Mouse (Mus musculus) gastrocnemius, postnatal 4 days (tissue): ENCODE data around the gene Tex14. TPM values are rescaled to one million over a fixed set of nuclear protein-coding genes. Genes with fewer than 3 reads are reported as not detected.
A peak's percentile ranks its signal among the peaks of the same experiment; 100 is the strongest.
"Not testable (repeated sequence)": the region's sequence is repeated elsewhere in the genome, so short reads cannot be mapped to it uniquely, and the experiment has no call there.

Experiments used
- DNase-seq, 2 experiments: peaks; one replicate each; pipeline ENCODE4 v3.0.0; 2021 to 2022; ENCODE audit warnings: low spot score in 2 of 2, mixed read lengths in 2 of 2
- total RNA-seq, 2 experiments: library from RNA; stranded (reverse); gene quantifications; 2 replicates each; pipeline ENCODE4 v1.2.3; 2021

The Tex14 gene
- total RNA-seq, 2 experiments from 2014 or later, result 1.0 to 1.3 TPM

DNA sequence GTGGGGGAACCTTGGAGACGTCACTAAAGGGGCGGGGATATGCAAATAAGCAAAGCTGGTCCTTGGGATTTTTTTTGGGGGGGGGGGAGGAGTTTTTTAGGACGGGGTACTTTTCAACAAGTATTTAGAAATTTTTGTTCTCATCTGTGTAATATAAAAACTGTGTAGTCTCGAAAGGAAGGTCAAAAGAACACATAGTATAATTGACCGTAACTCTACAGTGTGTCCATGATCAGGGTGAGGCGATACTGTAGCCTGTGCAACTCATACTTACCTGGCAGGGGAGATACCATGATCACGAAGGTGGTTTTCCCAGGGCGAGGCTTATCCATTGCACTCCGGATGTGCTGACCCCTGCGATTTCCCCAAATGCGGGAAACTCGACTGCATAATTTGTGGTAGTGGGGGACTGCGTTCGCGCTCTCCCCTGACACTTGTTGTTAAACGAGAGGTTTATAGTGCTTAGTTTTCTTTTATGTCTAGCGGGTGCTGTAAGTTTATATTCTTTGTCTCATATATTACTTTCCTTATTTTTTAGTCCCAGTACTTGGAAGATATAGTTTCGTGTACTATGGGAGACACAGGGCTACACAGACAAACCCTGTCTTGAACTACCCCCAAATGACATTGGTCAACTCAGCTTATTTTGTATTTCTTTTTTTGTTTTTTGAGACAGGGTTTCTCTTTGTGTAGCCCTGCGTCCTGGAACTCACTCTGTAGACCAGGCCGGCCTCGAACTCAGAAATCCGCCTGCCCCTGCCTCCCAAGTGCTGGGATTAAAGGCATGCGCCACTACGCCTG lies 21.8 kb downstream of the Tex14 start:
- DNase-seq, result peak; percentile 50 to 82

DNA sequence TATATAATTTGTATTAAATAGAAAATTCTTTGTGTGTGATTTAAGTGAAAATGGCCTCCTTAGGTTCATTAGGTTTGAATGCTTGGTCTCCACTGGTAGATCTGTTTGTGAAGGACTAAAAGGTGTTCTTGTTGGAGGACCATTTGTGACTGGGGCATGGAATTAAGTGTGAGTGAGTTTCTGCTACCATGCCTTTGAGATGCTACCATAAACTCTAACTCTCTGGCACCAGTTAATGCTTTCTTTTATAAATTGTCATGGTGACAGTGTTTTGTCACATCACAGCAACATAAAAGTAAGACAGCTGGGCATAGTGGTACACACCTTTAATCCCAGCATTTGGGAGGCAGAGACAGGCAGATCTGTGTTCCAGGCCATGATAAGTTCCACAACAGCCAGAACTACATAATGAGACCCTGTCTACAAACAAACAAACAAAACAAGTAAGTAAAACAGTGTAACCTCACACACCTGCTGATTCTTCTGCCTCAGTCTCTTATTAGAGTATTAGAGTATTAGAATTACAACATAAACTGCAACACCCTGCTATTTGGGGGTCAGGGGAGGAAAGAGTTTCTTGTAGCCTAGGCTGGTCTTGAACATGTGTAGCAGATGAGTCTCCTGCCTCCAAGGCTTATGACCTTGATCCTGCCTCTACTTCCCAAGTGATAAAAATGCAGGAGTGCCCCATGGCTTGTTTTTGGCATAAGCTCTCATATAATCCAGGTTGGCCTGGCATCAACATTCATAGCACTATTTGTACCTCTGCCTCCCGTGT lies 22.6 kb downstream of the Tex14 start:
- no peak for DNase-seq

- no peak for DNase-seq
Observed at GRCm38 (mm10) chr11:87428051-87428673, 23.3 kb downstream of the Tex14 start.

DNA sequence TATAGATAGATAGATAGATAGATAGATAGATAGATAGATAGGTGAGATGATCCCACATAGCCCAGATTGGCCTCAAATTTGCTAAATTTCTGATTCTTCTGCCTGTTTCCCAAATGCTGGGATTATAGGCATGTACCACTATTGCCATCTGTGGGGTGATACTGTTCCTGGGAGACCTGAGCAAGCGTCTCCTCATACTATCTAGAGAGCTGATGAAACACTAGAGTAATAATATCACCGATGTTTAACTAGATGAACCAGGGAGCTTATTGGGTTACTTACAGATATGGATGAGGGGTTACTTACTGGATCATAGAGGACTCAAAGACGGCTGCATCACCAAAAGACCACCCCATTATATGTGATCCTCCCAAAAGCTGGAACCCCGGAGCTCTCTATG lies 24.5 kb downstream of the Tex14 start:
- DNase-seq, result no peak

GRCm38 (mm10) chr11:87430374-87430773 lies 25.5 kb downstream of the Tex14 start:
- DNase-seq, result no peak

GRCm38 (mm10) chr11:87431813-87432212 lies 26.9 kb downstream of the Tex14 start:
- DNase-seq, result not testable (repeated sequence)

DNA sequence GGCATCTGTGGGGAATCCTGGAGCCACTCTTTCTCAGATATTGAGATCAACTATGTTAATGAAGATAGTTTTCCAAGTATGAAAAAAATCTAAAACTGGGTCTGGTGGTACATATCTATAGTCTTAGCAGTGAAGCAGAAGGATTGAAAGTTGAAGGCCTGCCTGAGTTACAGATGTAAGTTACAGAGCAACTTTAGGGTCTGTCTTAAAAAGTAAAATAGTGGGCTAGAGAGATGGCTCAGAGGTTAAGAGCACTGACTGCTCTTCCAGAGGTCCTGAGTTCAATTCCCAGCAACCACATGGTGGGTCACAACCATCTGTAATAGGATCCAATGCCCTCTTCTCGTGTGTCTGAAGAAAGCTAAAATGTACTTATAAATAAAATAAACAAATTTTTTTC lies 27.6 kb downstream of the Tex14 start:
- no peak for DNase-seq

DNA sequence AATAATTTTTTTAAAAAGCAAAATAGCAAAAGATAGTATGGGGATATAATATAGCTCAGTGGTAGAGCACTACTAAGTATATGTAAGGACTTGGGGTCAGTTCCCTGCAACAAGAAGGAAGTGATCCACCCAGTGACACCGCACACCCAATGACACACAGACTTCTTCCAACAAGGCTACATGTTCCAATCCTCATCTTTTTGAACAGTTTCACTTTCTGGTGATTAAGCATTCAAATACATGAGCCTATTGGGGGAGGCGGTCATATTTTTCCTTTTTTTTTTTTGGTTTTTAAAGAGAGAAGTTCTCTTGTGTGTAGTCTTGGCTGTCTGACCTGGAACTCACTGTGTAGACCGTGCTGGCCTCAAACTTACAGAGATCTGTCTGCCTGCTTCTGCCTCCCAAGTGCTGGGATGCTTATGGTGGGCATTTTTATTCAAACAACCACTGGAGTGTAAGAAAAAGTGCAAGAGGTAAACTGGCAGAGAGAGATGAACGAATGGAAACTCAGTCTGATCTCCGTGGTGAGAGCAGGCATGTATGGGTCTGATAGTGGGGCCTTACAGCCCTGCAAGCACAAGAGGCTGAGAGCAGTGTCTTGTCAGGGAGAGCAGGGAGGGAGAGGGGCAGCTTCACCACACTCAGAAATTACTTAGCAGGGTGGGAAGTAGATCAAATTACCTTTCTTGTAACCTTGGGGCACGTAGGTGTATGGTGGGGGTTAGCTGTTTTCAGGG lies 28.2 kb downstream of the Tex14 start:
- DNase-seq, result no peak

- DNase-seq, result not testable (repeated sequence)
Observed at GRCm38 (mm10) chr11:87435107-87435506, 30.2 kb downstream of the Tex14 start.

- no peak for DNase-seq
Observed at GRCm38 (mm10) chr11:87436326-87437232, 31.7 kb downstream of the Tex14 start.

GRCm38 (mm10) chr11:87439796-87440420 lies 35.0 kb downstream of the Tex14 start:
- DNase-seq, result no peak

- peak; percentile 30 to 71 for DNase-seq
Observed at GRCm38 (mm10) chr11:87442643-87443372, 37.9 kb downstream of the Tex14 start.

GRCm38 (mm10) chr11:87443373-87443883 lies 38.6 kb downstream of the Tex14 start:
- no peak for DNase-seq

- not testable (repeated sequence) for DNase-seq
Observed at GRCm38 (mm10) chr11:87444056-87444455, 39.2 kb downstream of the Tex14 start.

DNA sequence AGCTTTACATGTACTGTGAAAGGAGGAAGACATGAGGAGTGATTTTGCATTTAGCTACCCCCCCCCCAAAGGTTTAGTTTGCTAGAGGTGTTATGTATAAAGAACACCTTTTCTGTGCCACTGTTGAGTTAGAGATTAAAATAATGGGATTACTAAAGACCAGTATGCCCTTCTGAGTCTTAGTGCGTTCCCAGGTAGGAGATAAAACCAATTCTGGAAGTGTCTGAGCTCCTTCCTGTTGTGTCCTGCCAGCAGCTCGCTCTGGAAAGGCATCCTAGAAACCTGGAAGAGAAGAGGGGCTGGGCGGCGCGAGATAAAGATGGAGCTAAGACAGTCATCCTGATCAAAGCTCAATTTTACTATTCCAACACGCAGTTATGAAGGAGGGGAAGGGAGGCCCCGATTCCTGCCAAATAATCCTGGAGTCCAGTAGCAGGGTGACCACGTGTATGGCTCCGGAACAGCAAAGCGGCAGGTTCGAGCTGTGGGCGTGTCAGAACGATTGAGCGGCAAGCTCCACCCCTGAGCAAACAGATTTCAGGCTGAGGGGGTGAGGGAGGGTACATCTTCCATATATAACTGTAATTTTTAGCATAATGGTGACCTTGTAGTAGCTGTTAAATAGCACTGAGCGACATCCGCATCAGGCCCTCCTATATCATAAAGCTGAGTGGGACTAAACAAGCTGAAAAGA lies 40.0 kb downstream of the Tex14 start:
- DNase-seq, result no peak

DNA sequence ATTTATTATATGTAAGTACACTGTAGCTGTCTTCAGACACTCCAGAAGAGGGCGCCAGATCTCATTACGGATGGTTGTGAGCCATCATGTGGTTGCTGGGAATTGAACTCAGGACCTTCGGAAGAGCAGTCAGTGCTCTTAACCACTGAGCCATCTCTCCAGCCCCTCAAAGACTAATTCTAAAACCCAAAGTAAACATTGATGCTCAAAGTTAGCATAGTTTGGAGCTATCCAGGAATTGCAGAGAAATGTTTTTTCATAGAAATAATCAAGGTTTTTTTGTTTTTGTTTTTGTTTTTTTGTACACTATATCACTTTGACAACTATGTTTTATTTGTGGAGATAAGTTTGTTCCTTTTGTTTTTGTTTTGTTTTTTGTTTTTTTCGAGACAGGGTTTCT lies 40.7 kb downstream of the Tex14 start:
- DNase-seq, result not testable (repeated sequence)

- no peak for DNase-seq
Observed at GRCm38 (mm10) chr11:87446159-87446558, 41.3 kb downstream of the Tex14 start.

DNA sequence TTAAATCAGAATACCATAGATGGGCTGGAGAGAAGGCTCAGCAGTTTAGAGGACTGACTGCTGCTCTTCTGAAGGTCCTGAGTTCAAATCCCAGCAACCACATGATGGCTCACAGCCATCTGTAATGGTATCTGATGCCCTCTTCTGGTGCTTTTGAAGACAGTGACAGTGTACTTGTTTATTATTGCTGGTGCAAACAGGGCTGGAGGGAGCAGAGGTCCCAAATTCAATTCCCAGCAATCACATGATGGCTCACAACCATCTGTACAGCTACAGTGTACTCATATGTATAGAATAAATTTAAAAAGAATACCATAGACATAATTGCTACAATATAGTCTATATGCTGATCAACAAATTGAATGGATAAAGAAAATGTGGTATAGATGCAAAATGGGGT lies 42.6 kb downstream of the Tex14 start:
- DNase-seq, result no peak
